Mouse (Mus musculus) T-helper 2 cell (primary cell): ENCODE data around the gene Prkar1b.

ENCODE experiments used
- in situ Hi-C: fragments of 300-600 bp; cut with MboI, MseI; formaldehyde crosslinking; loops from one replicate; pipeline ENCODE4 v1.15.1; 2025; ENCODE audit warnings: high pct_unique_total_duplicates

Gene Prkar1b

GRCm38 (mm10) chr5:139066861-139067614 is 82.8 kb downstream of the Prkar1b start:
- in situ Hi-C loops, result no loop called here

- in situ Hi-C loops, result no loop called here
Observed at GRCm38 (mm10) chr5:139064611-139065010, 85.2 kb downstream of the Prkar1b start.

GRCm38 (mm10) chr5:139061680-139062079 is 88.1 kb downstream of the Prkar1b start:
- in situ Hi-C loops, result no loop called here

DNA sequence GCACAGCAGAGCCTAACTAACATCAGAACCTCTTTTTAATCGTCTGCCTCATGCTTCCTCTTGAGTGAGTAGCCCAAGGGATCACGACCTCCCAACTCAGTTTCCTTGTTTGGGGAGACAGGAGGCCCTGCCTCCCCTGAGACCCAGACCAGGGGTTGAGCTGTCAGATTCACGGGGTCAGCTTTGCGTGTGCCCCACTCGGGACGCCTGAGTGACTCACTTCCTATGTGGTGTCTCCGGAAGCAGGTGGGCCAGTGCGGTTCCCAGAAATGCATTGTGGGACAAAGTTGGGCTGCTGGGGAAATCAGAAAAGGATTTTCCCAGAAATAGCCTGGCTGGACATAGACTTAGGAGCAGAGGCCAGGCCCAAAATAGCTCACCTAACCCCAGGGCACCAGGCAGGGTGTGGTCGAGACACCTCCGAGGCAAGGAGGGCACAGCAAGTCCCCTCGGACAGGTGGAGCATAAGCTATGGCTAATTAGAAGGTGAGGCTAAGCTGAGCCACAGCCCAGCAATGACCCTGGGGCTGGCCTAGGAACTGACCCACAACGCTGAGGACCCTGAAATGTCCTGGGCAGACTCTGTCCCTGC is 89.2 kb downstream of the Prkar1b start:
- in situ Hi-C loops, result no loop called here

GRCm38 (mm10) chr5:139053176-139053575 is 96.6 kb downstream of the Prkar1b start:
- in situ Hi-C loops, result no loop called here

- in situ Hi-C loops, result no loop called here
Observed at GRCm38 (mm10) chr5:139051276-139051675, 98.5 kb downstream of the Prkar1b start.

GRCm38 (mm10) chr5:139049367-139049766 is 100.4 kb downstream of the Prkar1b start:
- in situ Hi-C loops, result no loop called here

DNA sequence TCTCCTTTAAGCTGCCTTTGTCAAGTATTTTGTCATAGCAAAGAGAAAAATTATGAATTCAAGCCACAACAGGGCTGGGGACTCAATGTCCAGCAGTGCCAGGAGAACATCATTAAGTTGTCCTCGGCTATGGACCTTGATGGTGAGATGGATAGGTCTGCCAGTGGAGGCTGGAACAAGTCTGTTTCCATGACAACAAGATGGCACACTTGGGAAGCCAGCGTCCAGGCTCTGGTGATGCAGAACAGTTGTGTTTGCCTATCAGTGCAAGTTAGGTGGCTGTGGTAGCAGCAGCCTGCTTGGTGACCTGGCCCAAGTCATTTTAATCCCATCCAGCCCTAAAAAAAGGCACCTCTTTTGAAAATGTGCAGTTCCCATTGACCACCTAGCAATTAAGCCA is 102.6 kb downstream of the Prkar1b start:
- in situ Hi-C loops, result no loop called here

GRCm38 (mm10) chr5:139046636-139047035 is 103.2 kb downstream of the Prkar1b start:
- in situ Hi-C loops, result no loop called here

GRCm38 (mm10) chr5:139043546-139043945 is 106.3 kb downstream of the Prkar1b start:
- in situ Hi-C loops, result no loop called here

DNA sequence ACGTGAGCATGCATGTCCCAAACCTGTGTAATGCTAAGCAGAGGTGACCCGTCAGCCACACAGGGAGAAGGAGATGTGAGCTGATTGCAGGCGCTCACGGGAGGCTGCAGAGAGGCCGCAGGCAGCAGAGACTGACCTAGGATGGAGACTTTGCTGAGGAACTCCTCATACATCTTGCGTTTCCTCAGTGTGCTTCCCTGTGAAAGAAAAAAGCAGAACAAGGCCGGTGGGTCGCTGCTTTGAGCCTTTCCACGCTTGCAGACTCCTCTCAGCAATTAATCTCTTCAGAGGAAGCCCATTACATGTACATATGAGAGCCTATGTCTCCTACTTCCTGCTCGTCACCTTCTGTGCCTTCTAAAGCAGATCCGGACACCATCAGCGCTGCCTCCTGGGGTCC is 107.5 kb downstream of the Prkar1b start:
- in situ Hi-C loops, result no loop called here

DNA sequence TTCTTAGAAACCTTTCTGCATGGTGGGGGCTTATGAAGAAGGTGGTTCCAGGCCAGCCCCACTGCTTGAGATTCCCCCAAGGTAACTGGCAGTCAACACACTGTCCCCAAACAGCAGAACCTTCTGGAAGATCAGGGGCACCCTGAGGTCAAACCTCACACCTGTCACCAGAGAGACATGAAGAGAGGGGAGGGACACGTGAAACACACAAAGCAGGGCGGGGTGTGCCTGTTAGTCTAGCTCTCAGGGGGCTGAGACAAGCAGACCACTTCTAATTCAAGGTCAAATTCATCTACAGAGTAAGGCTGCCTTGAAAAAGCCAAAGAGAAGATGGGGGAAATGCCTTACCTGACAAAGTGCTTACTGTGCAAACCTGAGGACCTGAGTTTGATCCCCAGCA is 114.6 kb downstream of the Prkar1b start:
- in situ Hi-C loops, result no loop called here

- in situ Hi-C loops, result no loop called here
Observed at GRCm38 (mm10) chr5:139034746-139035145, 115.1 kb downstream of the Prkar1b start.

DNA sequence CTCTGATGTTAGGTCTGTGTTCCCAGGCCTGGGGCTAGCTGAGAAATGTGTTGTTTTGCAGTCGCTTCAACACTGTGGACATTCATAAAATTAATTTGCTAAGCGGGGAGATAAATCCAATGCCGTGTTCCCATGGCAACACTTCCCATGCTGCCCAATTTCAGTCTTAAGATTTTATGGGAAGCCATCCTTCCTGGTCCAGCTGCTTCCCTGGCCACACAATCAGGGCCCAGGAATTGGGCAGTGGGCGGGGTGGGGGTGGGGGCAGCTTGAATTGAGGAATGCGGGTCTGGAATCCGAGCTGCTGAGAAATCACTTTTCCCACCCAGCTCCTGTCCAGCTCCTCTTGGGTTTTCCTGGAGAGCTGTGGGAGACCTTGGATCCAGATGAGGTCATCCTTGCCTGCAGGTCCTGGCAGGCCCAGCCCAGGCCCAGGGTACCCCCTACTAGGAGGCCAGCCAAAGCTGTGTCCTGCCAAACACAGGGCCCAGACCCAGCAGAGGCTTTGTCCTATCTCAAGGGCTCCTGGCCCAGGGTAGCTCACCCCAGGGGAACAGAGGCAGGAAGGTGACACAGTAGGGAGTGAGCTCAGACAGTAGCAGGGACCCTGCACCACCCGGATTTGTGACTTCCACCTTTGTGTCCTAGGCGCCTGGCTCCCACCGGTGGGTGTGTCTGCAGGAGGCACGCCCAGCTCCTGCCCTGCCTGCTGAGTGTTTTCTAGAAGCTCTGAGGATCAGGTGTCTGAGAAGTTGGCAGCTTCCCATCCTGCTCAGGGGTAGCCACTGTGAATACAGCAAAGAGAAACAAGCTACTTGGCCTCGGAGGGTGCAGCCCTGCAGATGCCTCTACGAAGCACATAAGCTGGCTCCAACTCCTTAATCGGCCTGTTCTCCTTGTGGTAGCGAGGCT is 116.1 kb downstream of the Prkar1b start:
- in situ Hi-C loops, result no loop called here

GRCm38 (mm10) chr5:139027603-139028002 is 122.2 kb downstream of the Prkar1b start:
- in situ Hi-C loops, result no loop called here

DNA sequence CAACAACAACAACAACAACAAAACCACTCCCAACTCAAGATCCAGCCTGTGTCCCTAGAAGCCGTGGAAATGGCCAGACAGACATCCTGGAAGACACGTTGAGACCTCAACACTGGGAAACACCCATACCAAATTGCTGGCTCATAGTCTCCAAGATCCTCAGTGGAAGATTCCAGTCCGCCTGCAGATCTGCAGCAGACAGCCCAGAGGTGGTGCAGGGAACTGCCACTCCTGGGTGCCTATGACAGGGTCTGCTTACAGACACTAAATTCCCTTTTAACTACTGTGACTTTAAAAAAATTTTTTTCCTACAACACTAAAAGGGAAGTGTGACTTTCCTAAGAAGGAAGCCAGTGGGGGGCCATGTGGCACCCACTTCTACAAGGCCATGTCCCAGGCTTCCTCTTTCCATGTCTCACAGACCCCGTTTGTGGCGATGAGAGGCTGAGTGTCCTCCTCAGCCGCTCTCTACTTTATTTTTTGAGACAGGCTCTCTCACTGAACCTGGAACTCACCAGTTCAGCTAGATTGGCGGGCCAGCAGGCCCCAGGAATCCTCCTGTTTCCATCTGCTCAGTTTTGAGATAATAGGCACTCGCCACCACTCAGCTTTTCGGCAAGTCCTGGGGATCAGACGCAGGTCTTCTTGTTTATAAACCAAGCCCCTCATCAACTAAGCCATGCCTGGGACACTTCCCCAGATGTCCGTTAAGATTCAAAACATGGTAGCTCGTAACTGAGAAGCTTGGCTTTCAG is 125.3 kb downstream of the Prkar1b start:
- in situ Hi-C loops, result no loop called here

- in situ Hi-C loops, result no loop called here
Observed at GRCm38 (mm10) chr5:139020595-139020994, 129.2 kb downstream of the Prkar1b start.

DNA sequence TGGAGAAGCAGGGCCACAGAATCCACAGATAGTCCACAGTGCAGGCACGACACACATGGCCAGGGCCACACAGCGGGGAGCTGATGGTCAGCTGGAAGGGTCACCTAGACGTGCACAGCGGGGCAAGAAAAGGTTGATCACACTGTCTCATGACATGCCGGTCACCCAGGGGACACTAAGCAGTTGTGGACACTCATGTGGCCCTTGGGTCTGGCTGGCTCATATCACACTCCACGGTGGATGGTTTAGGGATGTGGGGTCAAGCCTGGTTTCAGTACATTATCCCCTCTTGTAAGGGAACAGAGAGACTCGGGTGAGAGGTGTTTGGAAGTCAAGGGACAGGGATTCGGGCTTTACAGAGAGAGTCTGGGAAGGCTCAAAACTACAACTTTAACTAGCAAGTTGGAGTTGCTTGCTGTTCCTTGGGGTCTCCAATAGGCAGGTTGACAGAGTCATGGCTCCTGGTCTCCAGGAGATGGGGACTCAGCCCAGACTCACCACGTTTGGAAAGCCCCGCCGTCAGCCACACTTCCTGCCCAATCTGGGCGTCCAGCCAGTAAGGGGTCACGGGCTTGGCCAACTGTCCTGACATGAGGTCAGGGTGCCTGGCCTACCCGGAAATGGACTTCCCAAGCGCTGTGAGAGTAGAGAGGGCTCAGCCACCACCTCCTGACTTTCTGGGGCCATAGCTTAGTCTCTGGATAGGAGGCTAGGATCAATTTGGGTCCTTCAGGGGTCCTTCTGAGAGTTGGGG is 132.3 kb downstream of the Prkar1b start:
- in situ Hi-C loops, result no loop called here

GRCm38 (mm10) chr5:139015097-139015496 is 134.7 kb downstream of the Prkar1b start:
- in situ Hi-C loops, result no loop called here

DNA sequence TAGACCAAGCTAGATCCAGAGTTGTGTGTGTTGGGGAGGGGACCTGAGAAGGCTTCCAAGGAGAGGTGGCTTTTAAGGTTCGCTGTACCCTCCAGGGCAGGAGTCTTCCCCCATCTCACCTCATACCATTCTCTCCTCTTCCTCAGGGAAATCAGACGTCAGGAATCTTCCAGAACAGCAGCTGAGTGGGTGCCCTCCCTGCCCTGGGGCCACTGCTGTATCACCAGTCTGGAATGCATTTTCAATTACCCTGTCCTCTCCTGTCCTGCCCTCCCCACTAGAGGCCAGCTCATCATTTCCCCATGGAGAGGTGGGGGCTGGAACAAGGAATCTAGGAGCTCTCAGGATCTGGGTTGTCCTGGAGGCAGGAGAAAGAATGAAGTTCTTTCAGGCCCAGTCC is 139.2 kb downstream of the Prkar1b start:
- in situ Hi-C loops, result no loop called here
